Comparison of ENCODE assay signal across 24 mouse cellular contexts in genomic region chr8:115025390-115026098, GRCm38 (mm10).
DNase-seq lines count a peak whose midpoint lies in the region; ATAC-seq and TF ChIP-seq lines count a peak whose summit lies in the region.
"Had no signal": no experiment of that assay in that cellular context is flagged by ENCODE, and none has a peak within 500 bp of the region (broad histone marks: within the 10 kb centered on the region; RNA-seq: fewer than 3 reads in every experiment).

No protein-coding gene starts in this region.

- TF ChIP-seq CTCF in lung, postnatal 0 days (IDR thresholded peaks at IDR 0.05), result no peak
- no peak for TF ChIP-seq CTCF in hindbrain, postnatal 0 days (IDR thresholded peaks at IDR 0.05; ENCODE audit: low read depth)

- no peak overlapping the region for H3K27ac ChIP-seq in embryonic facial prominence, embryonic 14.5 days (replicated peaks; ENCODE audit: low read depth, low read length)
- H3K27ac ChIP-seq in embryonic facial prominence, embryonic 10.5 days (replicated peaks), result no peak overlapping the region
- no peak overlapping the region for H3K27ac ChIP-seq in limb, embryonic 14.5 days (replicated peaks; ENCODE audit: low read depth, low read length)
- H3K27ac ChIP-seq in limb, embryonic 10.5 days, result no peak overlapping the region
- H3K27ac ChIP-seq in lung, postnatal 0 days (ENCODE audit: low read length), result peak overlapping the region; percentile 35; the same call in 1 of the 2 replicates
- H3K27ac ChIP-seq in hindbrain, postnatal 0 days, result no peak overlapping the region
- H3K27ac ChIP-seq: embryonic facial prominence, embryonic 15.5 days; forebrain, embryonic 10.5 days; forebrain, embryonic 15.5 days; heart, embryonic 15.5 days; hindbrain, embryonic 10.5 days; hindbrain, embryonic 14.5 days had no signal

- no peaks in the 10 kb centered on the region for H3K9me3 ChIP-seq in embryonic facial prominence, embryonic 14.5 days (ENCODE audit: control insufficient read depth, low read length)
- H3K9me3 ChIP-seq in embryonic facial prominence, embryonic 10.5 days, result no peaks in the 10 kb centered on the region
- no peaks in the 10 kb centered on the region for H3K9me3 ChIP-seq in limb, embryonic 14.5 days (ENCODE audit: control insufficient read depth, low read length)
- no peaks in the 10 kb centered on the region for H3K9me3 ChIP-seq in limb, embryonic 10.5 days (replicated peaks)
- no peaks in the 10 kb centered on the region for H3K9me3 ChIP-seq in lung, postnatal 0 days (ENCODE audit: low read length)
- no peaks in the 10 kb centered on the region for H3K9me3 ChIP-seq in hindbrain, postnatal 0 days (ENCODE audit: low read length)
- H3K9me3 ChIP-seq: embryonic facial prominence, embryonic 15.5 days; forebrain, embryonic 10.5 days; forebrain, embryonic 15.5 days; heart, embryonic 15.5 days; hindbrain, embryonic 10.5 days had no signal

- ATAC-seq in embryonic facial prominence, embryonic 14.5 days (ENCODE audit: low read depth), result no peak
- ATAC-seq in limb, embryonic 14.5 days (ENCODE audit: low FRiP score, low read depth), result no peak
- ATAC-seq in lung, postnatal 0 days, result peak; percentile 66
- ATAC-seq in hindbrain, postnatal 0 days, result no peak
- ATAC-seq: CD4-positive, CD25-positive, alpha-beta regulatory T cell, adult 4 months; forebrain, embryonic 15.5 days had no signal

- no peaks in the 10 kb centered on the region for H3K27me3 ChIP-seq in embryonic facial prominence, embryonic 14.5 days (replicated peaks; ENCODE audit: control insufficient read depth, insufficient read depth, low read length)
- no peaks in the 10 kb centered on the region for H3K27me3 ChIP-seq in embryonic facial prominence, embryonic 10.5 days (replicated peaks; ENCODE audit: low read depth, poor library complexity, severe bottlenecking)
- H3K27me3 ChIP-seq in limb, embryonic 14.5 days (ENCODE audit: control insufficient read depth, insufficient read depth, low read length), result no peaks in the 10 kb centered on the region
- no peaks in the 10 kb centered on the region for H3K27me3 ChIP-seq in limb, embryonic 10.5 days (ENCODE audit: low read depth, poor library complexity, severe bottlenecking)
- H3K27me3 ChIP-seq in lung, postnatal 0 days (replicated peaks; ENCODE audit: insufficient read depth, low read length), result no peaks in the 10 kb centered on the region
- no peaks in the 10 kb centered on the region for H3K27me3 ChIP-seq in hindbrain, postnatal 0 days (ENCODE audit: insufficient read depth, low read length)
- H3K27me3 ChIP-seq: embryonic facial prominence, embryonic 15.5 days; forebrain, embryonic 15.5 days; heart, embryonic 15.5 days had no signal

- H3K9ac ChIP-seq in embryonic facial prominence, embryonic 14.5 days (ENCODE audit: low read depth, low read length), result no peak overlapping the region
- H3K9ac ChIP-seq in limb, embryonic 14.5 days (ENCODE audit: low read depth, low read length, severe bottlenecking), result no peak overlapping the region
- H3K9ac ChIP-seq in lung, postnatal 0 days (replicated peaks; ENCODE audit: low read depth), result no peak overlapping the region
- H3K9ac ChIP-seq in hindbrain, postnatal 0 days (replicated peaks; ENCODE audit: low read length), result no peak overlapping the region
- H3K9ac ChIP-seq: embryonic facial prominence, embryonic 15.5 days; forebrain, embryonic 15.5 days; heart, embryonic 15.5 days; hindbrain, embryonic 14.5 days had no signal

- H3K4me2 ChIP-seq in embryonic facial prominence, embryonic 14.5 days (ENCODE audit: low read depth, low read length), result no peak overlapping the region
- H3K4me2 ChIP-seq in limb, embryonic 14.5 days (replicated peaks; ENCODE audit: low read depth, low read length, severe bottlenecking), result no peak overlapping the region
- H3K4me2 ChIP-seq in lung, postnatal 0 days (replicated peaks; ENCODE audit: low read depth, low read length), result no peak overlapping the region
- H3K4me2 ChIP-seq in hindbrain, postnatal 0 days (ENCODE audit: low read depth, low read length), result no peak overlapping the region
- H3K4me2 ChIP-seq: embryonic facial prominence, embryonic 15.5 days; forebrain, embryonic 15.5 days; heart, embryonic 11.5 days; heart, embryonic 15.5 days; hindbrain, embryonic 14.5 days had no signal

- no peak overlapping the region for H3K4me3 ChIP-seq in embryonic facial prominence, embryonic 14.5 days (ENCODE audit: low read depth, low read length)
- H3K4me3 ChIP-seq in embryonic facial prominence, embryonic 10.5 days, result no peak overlapping the region
- H3K4me3 ChIP-seq in limb, embryonic 14.5 days (replicated peaks; ENCODE audit: low read length), result no peak overlapping the region
- no peak overlapping the region for H3K4me3 ChIP-seq in limb, embryonic 10.5 days
- no peak overlapping the region for H3K4me3 ChIP-seq in lung, postnatal 0 days (ENCODE audit: low read depth, low read length)
- no peak overlapping the region for H3K4me3 ChIP-seq in hindbrain, postnatal 0 days (ENCODE audit: low read length)
- H3K4me3 ChIP-seq: embryonic facial prominence, embryonic 15.5 days; erythroblast, embryonic 14.5 days; forebrain, embryonic 10.5 days; forebrain, embryonic 15.5 days; heart, embryonic 15.5 days; hindbrain, embryonic 10.5 days had no signal

- TF ChIP-seq EP300 in lung, postnatal 0 days (IDR thresholded peaks at IDR 0.05), result peak; percentile 44; the same call in 1 of the 2 replicates

- H3K36me3 ChIP-seq in embryonic facial prominence, embryonic 14.5 days (ENCODE audit: control insufficient read depth, insufficient read depth, low read length), result no peaks in the 10 kb centered on the region
- H3K36me3 ChIP-seq in embryonic facial prominence, embryonic 10.5 days (replicated peaks), result no peaks in the 10 kb centered on the region
- H3K36me3 ChIP-seq in limb, embryonic 14.5 days (ENCODE audit: control insufficient read depth, insufficient read depth, low read length), result no peaks in the 10 kb centered on the region
- no peaks in the 10 kb centered on the region for H3K36me3 ChIP-seq in limb, embryonic 10.5 days
- no peaks in the 10 kb centered on the region for H3K36me3 ChIP-seq in lung, postnatal 0 days (ENCODE audit: insufficient read depth, low read length)
- no peaks in the 10 kb centered on the region for H3K36me3 ChIP-seq in hindbrain, postnatal 0 days (ENCODE audit: insufficient read depth, low read length)
- H3K36me3 ChIP-seq: embryonic facial prominence, embryonic 15.5 days; forebrain, embryonic 10.5 days; forebrain, embryonic 15.5 days; G1E; heart, embryonic 15.5 days; hindbrain, embryonic 10.5 days had no signal

- peak; percentile 40 for DNase-seq in embryonic facial prominence, embryonic 14.5 days (ENCODE audit: low spot score)
- DNase-seq in embryonic facial prominence, embryonic 10.5 days (ENCODE audit: low spot score), result no peak
- peak; percentile 55 for DNase-seq in limb, embryonic 14.5 days (ENCODE audit: low spot score)
- DNase-seq in limb, embryonic 10.5 days (ENCODE audit: low spot score), result no peak
- DNase-seq in lung, postnatal 0 days (ENCODE audit: low spot score), result peak; percentile 87
- DNase-seq in lung, adult 18-20 months, result no peak
- peak; percentile 32 for DNase-seq in lung, postnatal 36 days
- DNase-seq in hindbrain, postnatal 0 days (ENCODE audit: low spot score), result no peak
- DNase-seq: adrenal gland, postnatal 14 days; B cell, adult 2 months; cerebellum, adult 18-20 months; cerebellum, adult 9-11 months; cerebellum, postnatal 36 days; gastrocnemius, postnatal 10 days had no signal

- H3K4me1 ChIP-seq in embryonic facial prominence, embryonic 14.5 days (ENCODE audit: control insufficient read depth, insufficient read depth, low read length), result 0 out of 2 replicates have a peak, but pooled peaks cover 3% of the 10 kb centered on the region
- H3K4me1 ChIP-seq in embryonic facial prominence, embryonic 10.5 days, result peaks cover 8% of the 10 kb centered on the region
- H3K4me1 ChIP-seq in limb, embryonic 14.5 days (ENCODE audit: control insufficient read depth, insufficient read depth, low read length), result peaks cover 6% of the 10 kb centered on the region; the same call in 1 of the 2 replicates
- H3K4me1 ChIP-seq in limb, embryonic 10.5 days, result peaks cover 7% of the 10 kb centered on the region
- no peaks in the 10 kb centered on the region for H3K4me1 ChIP-seq in lung, postnatal 0 days (ENCODE audit: insufficient read depth, low read depth, low read length)
- H3K4me1 ChIP-seq in hindbrain, postnatal 0 days (ENCODE audit: insufficient read depth, low read length), result no peaks in the 10 kb centered on the region
- H3K4me1 ChIP-seq: forebrain, embryonic 15.5 days; hindbrain, embryonic 10.5 days had no signal

- 56% methylated on average over 10 of the region's 10 CpGs for WGBS in embryonic facial prominence, embryonic 14.5 days
- 84% methylated on average over 10 of the region's 10 CpGs for WGBS in embryonic facial prominence, embryonic 10.5 days
- WGBS in limb, embryonic 14.5 days, result 52% methylated on average over 10 of the region's 10 CpGs
- WGBS in limb, embryonic 10.5 days, result 90% methylated on average over 10 of the region's 10 CpGs
- 50% methylated on average over 10 of the region's 10 CpGs for WGBS in lung, postnatal 0 days
- WGBS in hindbrain, postnatal 0 days, result 75% methylated on average over 10 of the region's 10 CpGs

- no peak for TF ChIP-seq POLR2A in limb, embryonic 14.5 days (IDR thresholded peaks at IDR 0.05; ENCODE audit: borderline replicate concordance, extremely low read depth, insufficient read depth, insufficient read length)

Comparison
In these comparisons a context has a peak if more than half of its experiments do, and no peak if none do; other contexts are left out.
1. DNase-seq: peak in embryonic facial prominence, embryonic 14.5 days (single experiment), limb, embryonic 14.5 days (single experiment), lung, postnatal 0 days (single experiment) and lung, postnatal 36 days (single experiment); none in embryonic facial prominence, embryonic 10.5 days (single experiment), limb, embryonic 10.5 days (single experiment), lung, adult 18-20 months (0 of 2) and hindbrain, postnatal 0 days (single experiment).